Mouse (Mus musculus) megakaryocyte progenitor cell, adult 5-6 weeks (primary cell): ENCODE results near the gene 5730522E02Rik. TPM values are rescaled to one million over a fixed set of nuclear protein-coding genes. Genes with fewer than 3 reads are reported as not detected.

Experiments
- ATAC-seq: replicated peaks from 2 replicates; pipeline ENCODE4 v1.8.0; 2016; ENCODE audit warnings: mild to moderate bottlenecking, moderate TSS enrichment, inconsistent platforms; ENCODE audit not compliant: poor library complexity
- total RNA-seq, 2 experiments: library from RNA; stranded (forward) in 1 of 2; stranded (reverse) in 1 of 2; fragments of 157-497, 149-512 nt in 1 of 2; fragments of 200-1000 nt in 1 of 2; gene quantifications; 2 replicates each; pipeline versions ENCODE4 v1.2.3 to v1.2.4; 2015 to 2017

5730522E02Rik gene
- total RNA-seq (2015) (0.17 and 0.37 TPM in 2 replicates), total RNA-seq (2017) (0.17 and 0.47 TPM in 2 replicates)

- ATAC-seq = peak; percentile 1; the same call in 1 of the 2 replicates
Observed at GRCm38 (mm10) chr11:26210582-26211180, at the start of gene 5730522E02Rik. Gene 5730522E02Rik (minus strand): TSS chr11:26210763.

- ATAC-seq = peak; percentile 54; the same call in 1 of the 2 replicates
Observed at GRCm38 (mm10) chr11:26236540-26236939, 26.0 kb upstream of the 5730522E02Rik start.

GRCm38 (mm10) chr11:26229895-26230294 is 19.3 kb upstream of the 5730522E02Rik start:
- no peak for ATAC-seq

GRCm38 (mm10) chr11:26213643-26214042 is 3.1 kb upstream of the 5730522E02Rik start:
- 0 out of 2 replicates have a peak, but pooled peaks have one; percentile 32 for ATAC-seq

DNA sequence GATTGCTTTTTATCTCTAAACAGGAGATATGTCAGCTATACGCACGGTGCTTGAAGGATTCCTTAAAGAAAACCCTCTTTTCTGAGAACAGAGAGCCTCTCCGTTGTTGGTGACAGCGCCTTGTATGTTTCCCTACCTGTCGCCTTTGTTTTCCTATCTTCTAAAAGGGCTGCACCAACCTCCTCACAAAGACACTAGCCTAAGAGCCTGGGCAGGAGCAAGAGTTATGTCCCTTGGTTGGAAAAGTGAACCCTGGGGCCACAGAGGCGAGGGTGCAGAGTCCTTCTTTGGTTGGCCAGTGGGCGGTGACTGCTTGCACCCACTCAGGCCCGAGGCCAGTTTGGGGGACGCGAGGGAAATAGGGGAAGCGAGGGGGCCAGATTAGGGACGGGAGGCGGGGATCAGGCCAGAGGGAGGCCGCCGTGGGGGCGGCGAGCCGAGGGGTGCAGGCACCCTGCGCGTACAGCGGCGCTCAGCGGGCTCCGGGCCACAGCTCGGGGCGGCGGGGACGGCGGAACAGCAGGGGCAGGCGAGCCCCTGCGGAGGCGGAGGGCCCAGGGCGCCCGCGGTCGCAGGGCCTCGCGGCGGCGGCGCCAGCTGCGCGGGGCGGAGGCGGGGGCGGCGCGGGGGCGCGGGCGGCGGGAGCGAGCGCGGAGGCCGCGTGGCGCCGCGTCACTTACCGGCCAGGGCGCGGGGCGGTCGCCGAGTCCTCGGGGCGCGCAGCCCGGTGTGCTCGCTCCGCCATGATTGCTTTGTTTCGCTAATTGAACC is 567 bp downstream of the 5730522E02Rik start:
- peak; percentile 80 for ATAC-seq

DNA sequence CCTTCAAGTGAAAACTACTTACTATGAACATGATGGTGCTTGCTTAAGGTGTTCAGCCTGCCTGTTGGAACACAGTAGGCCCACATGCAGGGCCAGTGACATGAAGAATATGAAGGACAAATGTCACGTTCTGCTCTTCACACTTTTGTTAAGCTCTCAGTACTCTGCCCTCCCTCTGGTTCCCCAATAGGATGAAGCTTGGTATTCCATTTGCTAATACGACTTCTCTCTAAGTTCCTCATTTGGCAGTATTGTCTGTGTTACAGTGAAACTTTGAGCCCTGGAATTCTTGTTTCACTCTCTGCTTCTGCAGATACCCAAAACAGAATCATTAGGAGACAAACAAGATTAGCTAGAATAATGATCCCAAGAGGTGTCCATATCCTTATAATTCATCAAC is 7.1 kb downstream of the 5730522E02Rik start:
- ATAC-seq = peak; percentile 62

DNA sequence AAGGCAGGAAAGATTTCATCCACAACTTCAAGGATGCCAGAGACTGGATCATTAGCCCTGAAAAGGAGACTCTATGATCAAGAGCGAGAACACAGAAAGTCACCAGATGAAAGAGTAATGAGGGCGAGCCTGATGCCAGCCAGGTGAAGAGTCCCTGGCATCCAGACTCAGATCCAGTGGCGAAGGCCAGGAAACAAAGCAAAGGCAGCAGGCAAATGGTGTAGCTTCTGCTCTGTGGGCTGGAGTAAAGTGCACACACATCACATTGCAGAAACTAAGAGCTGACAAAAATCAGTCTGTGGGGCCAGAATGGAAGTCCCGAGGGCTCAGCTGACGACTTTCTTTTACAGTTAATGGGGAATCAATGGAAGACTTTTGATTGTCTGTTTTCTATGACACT is 7.7 kb downstream of the 5730522E02Rik start:
- ATAC-seq = no peak

DNA sequence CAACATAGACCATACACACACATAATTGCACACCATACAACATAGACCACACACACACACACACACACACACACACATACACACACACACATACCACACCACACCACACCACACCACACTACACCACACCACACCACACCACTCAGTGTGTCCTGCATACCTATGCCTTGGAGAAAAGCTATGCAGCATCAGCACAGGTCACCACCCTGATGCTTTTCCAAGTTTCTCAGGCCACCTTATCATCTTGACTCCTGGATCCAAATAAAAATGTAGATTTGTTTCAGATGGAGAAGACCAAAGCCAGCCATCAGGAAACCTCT is 8.8 kb downstream of the 5730522E02Rik start:
- ATAC-seq = no peak

DNA sequence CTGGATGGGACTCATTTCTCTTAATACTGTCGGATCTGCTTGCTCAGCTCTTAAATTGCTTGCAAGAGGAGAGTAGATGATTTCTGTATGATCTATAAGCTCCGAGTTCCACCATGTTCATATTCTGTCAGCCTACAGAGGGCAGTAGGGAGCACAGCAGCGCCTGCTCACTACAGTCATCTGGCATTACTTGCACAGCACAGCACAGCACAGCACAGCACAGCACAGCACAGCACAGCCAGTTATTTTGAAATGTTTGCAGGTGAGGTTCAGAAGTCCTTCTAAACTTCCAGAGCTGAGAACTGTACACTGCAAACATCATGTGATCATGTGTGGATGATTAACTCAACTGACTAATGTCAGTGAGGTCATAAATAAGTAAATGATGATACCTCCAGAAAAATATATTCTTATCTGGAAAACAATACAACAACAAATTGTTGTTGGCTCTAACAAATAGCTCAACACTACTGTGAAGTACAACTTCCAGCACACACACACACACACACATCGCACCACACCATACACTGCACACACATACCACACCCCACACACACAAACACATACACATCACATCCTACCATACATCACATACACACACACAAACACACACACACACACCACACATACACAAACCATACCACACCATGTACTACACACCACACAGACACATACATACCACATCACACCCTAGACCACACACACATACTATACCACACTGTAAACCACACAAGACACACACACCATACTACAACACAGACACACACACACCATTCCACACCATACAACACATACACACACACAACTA is 9.4 kb downstream of the 5730522E02Rik start:
- peak; percentile 97 for ATAC-seq

DNA sequence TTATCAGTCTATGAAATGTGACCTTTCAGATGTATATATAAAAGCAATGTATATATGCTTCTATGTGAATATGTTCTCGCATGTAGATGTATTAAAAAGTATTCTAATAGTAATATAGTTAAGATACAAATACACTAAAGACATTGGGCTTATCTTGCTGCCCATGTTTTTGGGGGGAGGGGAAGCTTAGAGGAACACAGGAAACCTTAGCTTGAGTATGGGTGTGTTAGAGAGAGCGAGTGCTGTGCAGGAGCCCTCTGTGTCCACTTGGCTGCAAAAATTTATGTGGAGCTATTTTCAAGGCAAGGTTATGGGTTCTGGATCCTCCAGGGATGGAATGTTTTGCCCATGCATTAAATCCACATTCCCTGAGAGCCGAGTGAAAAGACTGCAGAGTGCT is 15.1 kb downstream of the 5730522E02Rik start:
- 0 out of 2 replicates have a peak, but pooled peaks have one; percentile 44 for ATAC-seq

- ATAC-seq = no peak
Observed at GRCm38 (mm10) chr11:26187231-26187967, 23.2 kb downstream of the 5730522E02Rik start.

GRCm38 (mm10) chr11:26170572-26170971 is 40.0 kb downstream of the 5730522E02Rik start:
- ATAC-seq = no peak

GRCm38 (mm10) chr11:26167609-26167971 is 43.0 kb downstream of the 5730522E02Rik start:
- ATAC-seq = no peak

- ATAC-seq = no peak
Observed at GRCm38 (mm10) chr11:26166966-26167608, 43.5 kb downstream of the 5730522E02Rik start.

DNA sequence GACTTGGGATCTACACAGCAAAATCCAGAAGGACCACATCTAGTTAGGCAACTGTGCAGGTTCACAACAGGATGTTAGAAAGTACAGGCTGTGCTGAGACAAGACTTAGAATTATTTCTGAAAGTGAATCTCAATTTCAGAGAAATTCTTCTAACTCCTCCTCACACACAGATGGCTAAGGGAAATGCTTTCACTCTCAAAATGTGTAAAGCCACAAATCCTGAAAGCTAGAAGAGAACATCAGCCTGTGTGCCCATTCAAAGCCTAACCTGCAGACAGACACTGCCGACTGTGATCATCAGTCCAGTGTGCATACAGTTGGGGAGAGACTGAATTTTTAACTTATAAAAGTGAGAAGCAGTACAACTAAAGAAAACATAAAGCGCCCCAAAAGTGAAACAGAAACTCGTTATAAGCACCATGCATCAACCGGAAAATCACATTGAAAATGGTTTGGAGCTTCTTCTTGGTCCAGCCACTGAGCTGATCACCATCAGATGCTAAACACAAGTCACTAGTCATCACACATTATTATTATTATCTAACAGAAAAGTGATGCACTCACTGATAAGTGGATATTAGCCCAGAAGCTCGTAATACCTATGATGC is 45.8 kb downstream of the 5730522E02Rik start:
- ATAC-seq = no peak

DNA sequence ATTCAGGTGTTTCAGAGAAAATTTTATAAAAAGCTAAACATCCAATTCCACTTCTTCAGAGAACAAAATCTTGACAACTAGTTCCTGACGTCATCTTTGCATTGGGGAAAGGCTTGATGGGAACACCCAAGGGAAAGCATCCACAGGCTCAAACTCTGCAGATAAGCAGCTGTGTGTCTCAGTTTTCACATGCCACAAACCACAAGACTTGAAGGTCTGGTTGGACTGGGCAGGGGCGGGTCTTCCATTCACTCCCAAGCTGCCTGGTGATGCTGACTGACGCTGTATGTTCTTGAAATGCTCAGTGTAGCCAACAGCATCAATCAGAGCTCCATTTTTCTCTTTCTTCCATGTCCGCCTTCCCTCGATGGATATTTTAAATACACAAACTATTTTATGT is 49.2 kb downstream of the 5730522E02Rik start:
- ATAC-seq = peak; percentile 95

DNA sequence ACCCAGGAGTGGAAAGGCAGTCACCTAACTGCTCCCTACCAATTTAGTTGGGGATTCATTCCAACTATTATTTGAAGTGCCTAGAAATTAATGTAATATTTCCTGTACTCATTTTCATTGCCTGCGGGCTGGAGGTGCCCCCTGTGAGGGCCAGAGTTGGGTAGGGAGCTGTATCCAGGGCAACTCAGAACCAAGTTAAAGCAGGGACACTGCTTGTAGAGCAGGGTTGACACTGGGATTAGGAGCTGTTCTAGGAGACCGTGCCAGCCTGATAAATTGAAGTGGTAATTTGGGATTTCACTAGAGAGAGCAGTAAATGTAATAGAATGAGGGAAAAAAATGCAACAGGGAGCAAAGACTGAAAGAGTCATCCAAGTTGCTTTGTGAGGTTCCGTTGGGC is 51.5 kb downstream of the 5730522E02Rik start:
- ATAC-seq = no peak

- ATAC-seq = peak; percentile 99
Observed at GRCm38 (mm10) chr11:26140024-26140423, 70.5 kb downstream of the 5730522E02Rik start.

GRCm38 (mm10) chr11:26138013-26138412 is 72.5 kb downstream of the 5730522E02Rik start:
- ATAC-seq = no peak

DNA sequence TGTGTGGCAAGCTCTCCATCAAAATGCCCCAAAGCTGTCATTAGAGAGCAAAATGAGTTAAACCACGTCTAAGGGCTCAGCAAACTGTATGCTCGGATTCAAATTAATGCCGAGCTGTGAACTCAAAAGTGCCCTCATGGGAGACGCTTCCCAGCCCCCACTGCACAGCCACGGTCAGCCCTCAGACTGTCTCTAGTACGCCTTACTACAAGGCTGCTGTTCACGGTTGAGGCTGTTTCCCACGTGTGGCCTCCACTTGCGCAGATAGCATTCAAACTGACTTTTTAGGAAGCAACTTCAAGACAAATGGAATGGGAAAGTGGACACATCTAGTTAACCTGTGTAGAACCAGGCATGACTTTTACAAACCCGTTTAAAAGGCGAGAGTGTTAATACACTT is 79.7 kb downstream of the 5730522E02Rik start:
- no peak for ATAC-seq
